Mouse (Mus musculus) small intestine, adult 2 months (tissue): ENCODE results near the gene Mmp24.

Experiments used
- CTCF ChIP-seq: fragments of 200-500 bp; IDR thresholded peaks from 2 replicates; pipeline ENCODE4 v1.5.1; 2012; ENCODE audit warnings: low read depth, mild to moderate bottlenecking, control low read depth, inconsistent platforms, low read length, moderate library complexity, mixed read lengths; ENCODE audit not compliant: insufficient replicate concordance, insufficient read length; ENCODE audit errors: extremely low read depth
- POLR2A ChIP-seq: fragments of 200-500 bp; IDR thresholded peaks from 2 replicates; pipeline ENCODE4 v1.6.1; 2012; ENCODE audit warnings: low read depth, mild to moderate bottlenecking, control low read depth, inconsistent platforms, low read length, moderate library complexity

DNA sequence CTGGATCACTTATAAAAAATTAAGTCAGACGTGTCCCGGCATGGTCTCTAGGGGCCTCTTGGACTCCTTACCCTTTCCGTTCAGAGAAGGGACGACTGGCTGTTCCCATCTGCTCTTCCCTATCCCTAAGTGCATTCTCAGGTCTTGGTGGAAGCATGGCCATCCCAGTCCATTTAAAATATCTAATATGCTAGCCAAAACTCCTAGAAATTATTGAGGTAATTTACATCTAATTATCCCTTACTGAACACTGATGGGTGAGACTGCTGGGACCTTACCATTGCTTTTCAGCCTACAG, 2.5 kb downstream of the Mmp24 start:
- TF ChIP-seq POLR2A (no peak), CTCF (no peak)
